Mouse (Mus musculus): ENCODE results near the gene Pecr. TPM values are rescaled to one million over a fixed set of nuclear protein-coding genes. Genes with fewer than 3 reads are reported as not detected.

Gene Pecr
- polyA plus RNA-seq, 1 experiment from 2014 or later, result 29.1 TPM

GRCm38 (mm10) chr1:72307317-72307798 is 23.2 kb upstream of the Pecr start, which contains the start of gene Xrcc5:
Xrcc5 (plus strand) TSS chr1:72307421.
- Histone ChIP-seq H3K9me3 (no peaks in the 10 kb centered on the region), H3K4me3 (peak within 1 kb of the TSS; percentile 57), H3K4me1 (peaks cover 20% of the 10 kb centered on the region), H3K27me3 (no peaks in the 10 kb centered on the region), H3K9ac (peak within 1 kb of the TSS; percentile 68), H3K36me3 (peaks cover 8% of the 10 kb centered on the region), H3K4me2 (replicated peaks) (peak within 1 kb of the TSS; percentile 52), H3K27ac (peak within 1 kb of the TSS; percentile 92)
- 1% methylated on average over 21 of the region's 21 CpGs for WGBS
- ATAC-seq (ENCODE audit: insufficient number of reproducible peaks, insufficient read depth, low FRiP score, low TSS enrichment), result peak; percentile 92

- 2% methylated on average over 11 of the region's 11 CpGs for WGBS
- ATAC-seq (ENCODE audit: insufficient number of reproducible peaks, insufficient read depth, low FRiP score, low TSS enrichment), result peak; percentile 74
Measured at GRCm38 (mm10) chr1:72306679-72307181, 22.6 kb upstream of the Pecr start.

GRCm38 (mm10) chr1:72306241-72306640 is 22.1 kb upstream of the Pecr start:
- no peak overlapping the region for H3K9ac ChIP-seq
- H3K9me3 ChIP-seq, result no peaks in the 10 kb centered on the region
- WGBS, result 62% methylated on average over 3 of the region's 3 CpGs
- H3K4me3 ChIP-seq, result no peak overlapping the region
- H3K27me3 ChIP-seq, result no peaks in the 10 kb centered on the region
- H3K27ac ChIP-seq, result no peak overlapping the region
- H3K4me2 ChIP-seq (replicated peaks), result peak overlapping the region; percentile 52; the same call in 1 of the 2 replicates
- ATAC-seq (ENCODE audit: insufficient number of reproducible peaks, insufficient read depth, low FRiP score, low TSS enrichment), result no peak
- H3K4me1 ChIP-seq, result peaks cover 20% of the 10 kb centered on the region
- 0 out of 2 replicates have a peak, but pooled peaks cover under 1% of the 10 kb centered on the region for H3K36me3 ChIP-seq

More at GRCm38 (mm10) chr1:72306679-72307181, 22.6 kb upstream of the Pecr start:
- peak overlapping the region; percentile 57 for H3K4me3 ChIP-seq
- H3K36me3 ChIP-seq, result peaks cover 5% of the 10 kb centered on the region
- H3K27me3 ChIP-seq, result no peaks in the 10 kb centered on the region
- H3K27ac ChIP-seq, result peak overlapping the region; percentile 92
- H3K9me3 ChIP-seq, result no peaks in the 10 kb centered on the region
- H3K4me2 ChIP-seq (replicated peaks), result peak overlapping the region; percentile 52
- peaks cover 20% of the 10 kb centered on the region for H3K4me1 ChIP-seq
- H3K9ac ChIP-seq, result peak overlapping the region; percentile 68; the same call in 1 of the 2 replicates

- H3K4me1 ChIP-seq, result no peaks in the 10 kb centered on the region
- no peaks in the 10 kb centered on the region for H3K36me3 ChIP-seq
- H3K4me3 ChIP-seq, result no peak overlapping the region
- no peak for ATAC-seq (ENCODE audit: insufficient number of reproducible peaks, insufficient read depth, low FRiP score, low TSS enrichment)
- no peak overlapping the region for H3K27ac ChIP-seq
- H3K27me3 ChIP-seq, result no peaks in the 10 kb centered on the region
- H3K9me3 ChIP-seq, result no peaks in the 10 kb centered on the region
- no peak overlapping the region for H3K9ac ChIP-seq
- H3K4me2 ChIP-seq (replicated peaks), result no peak overlapping the region
- WGBS, result 82% methylated on average over 1 of the region's 1 CpGs
Measured at GRCm38 (mm10) chr1:72301845-72302244, 17.7 kb upstream of the Pecr start.

- H3K4me1 ChIP-seq, result no peaks in the 10 kb centered on the region
- H3K27me3 ChIP-seq, result no peaks in the 10 kb centered on the region
- no peak overlapping the region for H3K4me3 ChIP-seq
- ATAC-seq (ENCODE audit: insufficient number of reproducible peaks, insufficient read depth, low FRiP score, low TSS enrichment), result no peak
- H3K27ac ChIP-seq, result no peak overlapping the region
- H3K9me3 ChIP-seq, result no peaks in the 10 kb centered on the region
- 73% methylated on average over 8 of the region's 8 CpGs for WGBS
- no peak overlapping the region for H3K4me2 ChIP-seq (replicated peaks)
- H3K36me3 ChIP-seq, result no peaks in the 10 kb centered on the region
- H3K9ac ChIP-seq, result no peak overlapping the region
Measured at GRCm38 (mm10) chr1:72295746-72296145, 11.6 kb upstream of the Pecr start.

- ATAC-seq (ENCODE audit: insufficient number of reproducible peaks, insufficient read depth, low FRiP score, low TSS enrichment), result no peak
- Histone ChIP-seq H3K27ac (no peak overlapping the region), H3K9ac (no peak overlapping the region), H3K9me3 (no peaks in the 10 kb centered on the region), H3K27me3 (no peaks in the 10 kb centered on the region), H3K4me3 (no peak overlapping the region), H3K4me2 (replicated peaks) (no peak overlapping the region), H3K4me1 (no peaks in the 10 kb centered on the region), H3K36me3 (no peaks in the 10 kb centered on the region)
- WGBS, result 68% methylated on average over 4 of the region's 4 CpGs
Measured at GRCm38 (mm10) chr1:72293869-72294663, 10.0 kb upstream of the Pecr start.

- no peak overlapping the region for H3K4me3 ChIP-seq
- no peak overlapping the region for H3K9ac ChIP-seq
- H3K27ac ChIP-seq, result no peak overlapping the region
- WGBS, result 85% methylated on average over 2 of the region's 2 CpGs
- no peaks in the 10 kb centered on the region for H3K36me3 ChIP-seq
- peaks cover 3% of the 10 kb centered on the region; the same call in 1 of the 2 replicates for H3K4me1 ChIP-seq
- H3K4me2 ChIP-seq (replicated peaks), result no peak overlapping the region
- ATAC-seq (ENCODE audit: insufficient number of reproducible peaks, insufficient read depth, low FRiP score, low TSS enrichment), result no peak
- no peaks in the 10 kb centered on the region for H3K27me3 ChIP-seq
- no peaks in the 10 kb centered on the region for H3K9me3 ChIP-seq
Measured at GRCm38 (mm10) chr1:72291925-72292324, 7.8 kb upstream of the Pecr start.

- H3K4me1 ChIP-seq, result peaks cover 7% of the 10 kb centered on the region; the same call in 1 of the 2 replicates
- no peaks in the 10 kb centered on the region for H3K36me3 ChIP-seq
- 92% methylated on average over 4 of the region's 4 CpGs for WGBS
- no peaks in the 10 kb centered on the region for H3K27me3 ChIP-seq
- ATAC-seq (ENCODE audit: insufficient number of reproducible peaks, insufficient read depth, low FRiP score, low TSS enrichment), result no peak
- no peak overlapping the region for H3K4me2 ChIP-seq (replicated peaks)
- no peak overlapping the region for H3K27ac ChIP-seq
- H3K9ac ChIP-seq, result no peak overlapping the region
- no peaks in the 10 kb centered on the region for H3K9me3 ChIP-seq
- H3K4me3 ChIP-seq, result no peak overlapping the region
Measured at GRCm38 (mm10) chr1:72291421-72291820, 7.3 kb upstream of the Pecr start.

- H3K27me3 ChIP-seq, result no peaks in the 10 kb centered on the region
- peaks cover 9% of the 10 kb centered on the region; the same call in 1 of the 2 replicates for H3K4me1 ChIP-seq
- H3K9ac ChIP-seq, result no peak overlapping the region
- ATAC-seq (ENCODE audit: insufficient number of reproducible peaks, insufficient read depth, low FRiP score, low TSS enrichment), result no peak
- H3K4me2 ChIP-seq (replicated peaks), result no peak overlapping the region
- H3K27ac ChIP-seq, result no peak overlapping the region
- H3K4me3 ChIP-seq, result no peak overlapping the region
- no peaks in the 10 kb centered on the region for H3K9me3 ChIP-seq
- WGBS, result 93% methylated on average over 4 of the region's 4 CpGs
- no peaks in the 10 kb centered on the region for H3K36me3 ChIP-seq
Measured at GRCm38 (mm10) chr1:72290896-72291295, 6.8 kb upstream of the Pecr start.

GRCm38 (mm10) chr1:72288527-72289150 is 4.5 kb upstream of the Pecr start:
- H3K36me3 ChIP-seq, result no peaks in the 10 kb centered on the region
- no peak overlapping the region for H3K4me3 ChIP-seq
- peaks cover 9% of the 10 kb centered on the region; the same call in 1 of the 2 replicates for H3K4me1 ChIP-seq
- H3K27ac ChIP-seq, result no peak overlapping the region
- H3K9me3 ChIP-seq, result no peaks in the 10 kb centered on the region
- 84% methylated on average over 4 of the region's 4 CpGs for WGBS
- no peak overlapping the region for H3K9ac ChIP-seq
- ATAC-seq (ENCODE audit: insufficient number of reproducible peaks, insufficient read depth, low FRiP score, low TSS enrichment), result no peak
- H3K4me2 ChIP-seq (replicated peaks), result no peak overlapping the region
- H3K27me3 ChIP-seq, result no peaks in the 10 kb centered on the region

GRCm38 (mm10) chr1:72287893-72288292 is 3.8 kb upstream of the Pecr start:
- Histone ChIP-seq H3K4me2 (replicated peaks) (no peak overlapping the region), H3K36me3 (no peaks in the 10 kb centered on the region), H3K9ac (no peak overlapping the region), H3K9me3 (no peaks in the 10 kb centered on the region), H3K27ac (no peak overlapping the region), H3K4me3 (no peak overlapping the region), H3K4me1 (peaks cover 9% of the 10 kb centered on the region; the same call in 1 of the 2 replicates), H3K27me3 (no peaks in the 10 kb centered on the region)
- 82% methylated on average over 4 of the region's 4 CpGs for WGBS
- no peak for ATAC-seq (ENCODE audit: insufficient number of reproducible peaks, insufficient read depth, low FRiP score, low TSS enrichment)

All from embryonic facial prominence, embryonic 12.5 days (tissue).